Mouse (Mus musculus) bone marrow macrophage, adult 2 months (primary cell): ENCODE results near the gene Cul1.

Experiments used
- CTCF ChIP-seq: IDR thresholded peaks from 2 replicates; pipeline ENCODE4 v1.5.1; 2012; ENCODE audit warnings: low read depth, mild to moderate bottlenecking, low read length, moderate library complexity
- POLR2A ChIP-seq: IDR thresholded peaks from 2 replicates; pipeline ENCODE4 v1.6.1; 2012; ENCODE audit warnings: mild to moderate bottlenecking, low read depth, low read length, borderline replicate concordance

- no peak for TF ChIP-seq CTCF
- no peak for TF ChIP-seq POLR2A
Observed at GRCm38 (mm10) chr6:47560846-47561245, 107.6 kb downstream of the Cul1 start.
